Mouse (Mus musculus) lung, adult 2 months (tissue): ENCODE data around the gene Msi1. TPM values are rescaled to one million over a fixed set of nuclear protein-coding genes. Genes with fewer than 3 reads are reported as not detected.
A peak's percentile ranks its signal among the peaks of the same experiment; 100 is the strongest.
"Not testable (repeated sequence)": the region's sequence is repeated elsewhere in the genome, so short reads cannot be mapped to it uniquely, and the experiment has no call there.

Source experiments
- DNase-seq: peaks from one replicate; pipeline ENCODE4 v3.0.0; 2022
- H3K4me1 ChIP-seq: fragments of 200-500 bp; 2 replicates; pipeline ENCODE4 v1.6.1; 2011; ENCODE audit warnings: low read length; ENCODE audit not compliant: control insufficient read depth, insufficient read depth
- H3K4me3 ChIP-seq: fragments of 200-500 bp; replicated peaks from 2 replicates; pipeline ENCODE3; 2011; ENCODE audit warnings: low read depth, mild to moderate bottlenecking, control low read depth, low read length; ENCODE audit errors: extremely low read depth
- CTCF ChIP-seq: fragments of 200-500 bp; IDR thresholded peaks from 2 replicates; pipeline ENCODE4 v1.5.1; 2011; ENCODE audit warnings: mild to moderate bottlenecking, low read length, control low read depth; ENCODE audit not compliant: insufficient read depth
- POLR2A ChIP-seq: fragments of 200-500 bp; IDR thresholded peaks from 2 replicates; pipeline ENCODE4 v1.6.1; 2011; ENCODE audit warnings: low read depth, mild to moderate bottlenecking, control low read depth, low read length, borderline replicate concordance; ENCODE audit errors: extremely low read depth
- WGBS: fragments of 180-500 bp; shearing (Covaris S2); methylation state at CpG from one replicate; pipeline ENCODE4 v1.1.7; 2018; 5-methylcytosine and 5-hydroxymethylcytosine counted together
- polyA plus RNA-seq: library from polyadenylated mRNA; depleted of rRNA; stranded (reverse); fragments of >200 nt; gene quantifications from 2 replicates; pipeline ENCODE4 v1.2.3, GENCODE M21; 2012

Msi1 gene
- polyA plus RNA-seq, 1 experiment: 1.9 TPM

DNA sequence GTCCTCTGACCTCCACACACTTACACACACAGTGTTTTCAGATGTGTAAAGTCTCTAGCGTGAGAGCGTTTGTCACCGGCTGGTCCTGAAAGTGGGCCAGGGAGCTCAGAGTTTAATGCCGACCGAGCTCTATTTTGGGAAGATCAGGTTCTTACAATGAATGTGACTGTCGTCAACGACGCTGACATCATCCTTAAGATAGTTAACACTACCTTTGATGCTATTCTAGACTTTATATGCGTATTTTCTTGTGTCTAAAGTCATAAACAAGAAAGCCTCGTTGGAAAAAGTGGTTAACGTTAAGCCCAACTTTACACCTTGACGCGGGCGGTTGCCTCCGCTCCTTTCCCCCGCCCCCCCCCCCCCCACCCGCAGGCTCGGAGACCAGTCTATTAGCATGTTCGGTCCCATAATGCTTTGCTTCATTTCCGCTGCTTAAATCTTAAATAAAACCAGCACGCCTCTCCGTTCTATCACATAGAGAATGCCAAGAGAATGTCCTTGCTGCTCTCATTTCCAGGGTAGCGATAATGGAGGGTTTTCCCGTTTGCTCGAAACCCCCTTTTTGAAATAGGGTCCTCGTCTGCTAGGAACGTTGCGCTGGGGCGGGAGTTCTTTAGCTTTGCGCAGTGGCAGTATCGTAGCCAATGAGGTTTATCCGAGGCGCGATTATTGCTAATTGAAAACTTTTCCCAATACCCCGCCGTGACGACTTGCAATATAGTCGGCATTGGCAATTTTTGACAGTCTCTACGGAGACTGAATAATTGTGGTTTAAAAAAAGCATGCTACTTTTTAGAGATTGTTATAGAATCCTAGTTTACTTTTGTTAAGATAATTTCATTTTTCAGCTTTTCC, 59.7 kb downstream of the Msi1 start:
- H3K4me3 ChIP-seq: peak overlapping the region; percentile 80
- peak; percentile 99 for TF ChIP-seq POLR2A
- TF ChIP-seq CTCF: no peak
- peak; percentile 86 for DNase-seq
- under 1% methylated on average over 38 of the region's 39 CpGs for WGBS
- peaks cover 6% of the 10 kb centered on the region for H3K4me1 ChIP-seq

GRCm38 (mm10) chr5:115489699-115490637, 60.6 kb downstream of the Msi1 start:
- H3K4me3 ChIP-seq: peak overlapping the region; percentile 52
- DNase-seq: peak; percentile 89
- H3K4me1 ChIP-seq: peaks cover 6% of the 10 kb centered on the region
- WGBS: under 1% methylated on average over 50 of the region's 50 CpGs
- no peak for TF ChIP-seq CTCF
- peak; percentile 89 for TF ChIP-seq POLR2A

GRCm38 (mm10) chr5:115490638-115491000, 61.2 kb downstream of the Msi1 start:
- TF ChIP-seq POLR2A (no peak), CTCF (no peak)
- Histone ChIP-seq H3K4me3 (no peak overlapping the region), H3K4me1 (peaks cover 6% of the 10 kb centered on the region)
- 11% methylated on average over 8 of the region's 8 CpGs for WGBS
- no peak for DNase-seq

DNA sequence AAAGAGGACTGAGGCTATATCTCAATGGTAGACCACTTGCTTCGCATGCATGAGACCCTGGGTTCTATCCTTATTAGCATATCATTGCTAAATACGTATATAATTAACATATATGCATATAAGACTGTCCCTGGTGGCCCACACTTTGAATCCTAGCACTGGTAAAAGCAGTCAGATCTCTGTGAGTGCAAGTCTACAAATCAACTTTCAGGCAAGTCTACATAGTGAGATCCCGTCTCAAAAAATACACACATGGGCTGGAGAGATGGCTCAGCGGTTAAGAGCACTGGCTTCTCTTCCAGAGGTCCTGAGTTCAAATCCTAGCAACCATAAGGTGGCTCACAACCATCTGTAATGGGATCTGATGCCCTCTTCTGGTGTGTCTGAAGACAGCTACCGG, 61.7 kb downstream of the Msi1 start:
- Histone ChIP-seq H3K4me3 (no peak overlapping the region), H3K4me1 (peaks cover 6% of the 10 kb centered on the region)
- TF ChIP-seq CTCF (no peak), POLR2A (no peak)
- WGBS: 32% methylated on average over 5 of the region's 5 CpGs
- DNase-seq: no peak

- DNase-seq: peak; percentile 41
- TF ChIP-seq CTCF (no peak), POLR2A (no peak)
- WGBS: 7% methylated on average over 28 of the region's 28 CpGs
- Histone ChIP-seq H3K4me3 (peak overlapping the region; percentile 7), H3K4me1 (peaks cover 6% of the 10 kb centered on the region)
Measured at GRCm38 (mm10) chr5:115491771-115492322, 62.4 kb downstream of the Msi1 start.

DNA sequence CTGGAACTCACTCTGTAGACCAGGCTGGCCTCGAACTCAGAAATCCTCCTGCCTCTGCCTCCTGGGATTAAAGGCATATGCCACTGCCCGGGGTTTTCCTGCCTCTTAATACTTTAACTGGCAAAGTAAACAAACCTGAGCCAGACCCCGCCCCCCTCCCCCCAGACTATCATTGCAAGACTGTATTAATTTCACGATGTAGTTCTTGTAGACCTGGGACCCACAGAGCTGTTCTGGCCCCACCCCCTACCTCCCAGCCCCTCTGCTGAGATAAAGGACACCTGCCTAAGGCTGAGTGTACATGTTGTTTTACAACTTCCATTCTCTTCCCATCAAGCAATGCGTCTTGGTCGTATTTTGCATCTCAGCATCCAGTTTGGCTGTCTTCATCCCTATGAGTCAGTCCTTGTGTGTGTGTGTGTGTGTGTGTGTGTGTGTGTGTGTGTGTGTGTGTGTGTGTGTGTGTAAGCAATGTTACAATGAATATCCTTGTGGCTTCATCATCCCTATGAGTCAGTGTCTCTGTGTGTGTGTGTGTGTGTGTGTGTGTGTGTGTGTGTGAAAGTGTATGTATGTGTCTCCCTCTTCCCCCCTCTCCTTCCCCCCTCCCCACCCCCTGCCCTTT, 63.4 kb downstream of the Msi1 start:
- no peak overlapping the region for H3K4me3 ChIP-seq
- no peak for TF ChIP-seq POLR2A
- TF ChIP-seq CTCF: no peak
- no peak for DNase-seq
- H3K4me1 ChIP-seq: peaks cover 6% of the 10 kb centered on the region
- 56% methylated on average over 6 of the region's 6 CpGs for WGBS

GRCm38 (mm10) chr5:115493441-115493840, 64.0 kb downstream of the Msi1 start:
- TF ChIP-seq CTCF: no peak
- TF ChIP-seq POLR2A: no peak
- Histone ChIP-seq H3K4me3 (no peak overlapping the region), H3K4me1 (peaks cover 6% of the 10 kb centered on the region)
- 33% methylated on average over 5 of the region's 5 CpGs for WGBS
- DNase-seq: no peak

DNA sequence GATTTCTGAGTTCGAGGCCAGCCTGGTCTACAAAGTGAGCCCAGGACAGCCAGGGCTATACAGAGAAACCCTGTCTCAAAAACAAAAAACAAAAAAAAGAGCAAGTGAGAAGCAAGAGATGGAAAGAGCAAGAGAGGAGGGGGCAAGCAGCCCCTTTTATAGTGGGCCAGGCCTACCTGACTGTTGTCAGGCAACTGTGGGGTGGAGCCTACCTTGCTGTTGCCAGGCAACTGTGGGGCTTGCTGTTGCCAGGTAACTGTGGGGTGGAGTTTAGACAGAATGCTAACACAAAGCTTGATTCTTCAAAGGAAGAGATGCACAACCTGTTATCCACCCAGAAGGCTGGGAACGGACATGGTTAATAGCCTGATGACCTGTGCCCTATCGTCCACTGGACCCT, 66.2 kb downstream of the Msi1 start:
- 84% methylated on average over 3 of the region's 3 CpGs for WGBS
- not testable (repeated sequence) for H3K4me1 ChIP-seq, H3K4me3 ChIP-seq, DNase-seq

GRCm38 (mm10) chr5:115497033-115497432, 67.6 kb downstream of the Msi1 start:
- DNase-seq: no peak
- TF ChIP-seq POLR2A (no peak), CTCF (no peak)
- peaks cover under 1% of the 10 kb centered on the region for H3K4me1 ChIP-seq
- no peak overlapping the region for H3K4me3 ChIP-seq
- 77% methylated on average over 7 of the region's 7 CpGs for WGBS
